Mouse (Mus musculus) adrenal gland, postnatal 36 days (tissue): ENCODE results near the gene Gm20538. TPM values are rescaled to one million over a fixed set of nuclear protein-coding genes. Genes with fewer than 3 reads are reported as not detected.
A peak's percentile ranks its signal among the peaks of the same experiment; 100 is the strongest.

Experiments
- DNase-seq, 2 experiments: peaks; one replicate each; pipeline ENCODE4 v3.0.0; 2021; ENCODE audit warnings: mixed read lengths in 1 of 2
- long read RNA-seq, 2 experiments: library from polyadenylated mRNA; stranded (forward); transcript quantifications; one replicate each; pipeline ENCODE4 v2.0.0; 2021; ENCODE audit warnings: borderline sequencing depth in 2 of 2
- total RNA-seq, 2 experiments: library from RNA; stranded (reverse); gene quantifications; 2 replicates each; pipeline ENCODE4 v1.2.3; 2021

The Gm20538 gene
- total RNA-seq = not detected
- long read RNA-seq, experiment 1 = 0 reads
- long read RNA-seq, experiment 2 = 0 reads

GRCm38 (mm10) chr19:44552731-44553130 is at the start of gene Gm20538:
Gm20538 (minus strand) TSS chr19:44552831.
- no peak for DNase-seq

- no peak for DNase-seq
Observed at GRCm38 (mm10) chr19:44594180-44594579, 41.5 kb upstream of the Gm20538 start.

- DNase-seq = no peak
Observed at GRCm38 (mm10) chr19:44591638-44592037, 39.0 kb upstream of the Gm20538 start.

- no peak for DNase-seq
Observed at GRCm38 (mm10) chr19:44590992-44591391, 38.4 kb upstream of the Gm20538 start.

GRCm38 (mm10) chr19:44589591-44590223 is 37.1 kb upstream of the Gm20538 start:
- no peak for DNase-seq

- DNase-seq = no peak
Observed at GRCm38 (mm10) chr19:44588036-44588435, 35.4 kb upstream of the Gm20538 start.

- DNase-seq = peak; percentile 93 to 95
Observed at GRCm38 (mm10) chr19:44582638-44583309, 30.1 kb upstream of the Gm20538 start.

GRCm38 (mm10) chr19:44582103-44582502 is 29.5 kb upstream of the Gm20538 start:
- DNase-seq = no peak

GRCm38 (mm10) chr19:44578038-44578437 is 25.4 kb upstream of the Gm20538 start:
- DNase-seq = no peak

GRCm38 (mm10) chr19:44576275-44576674 is 23.6 kb upstream of the Gm20538 start:
- no peak for DNase-seq

GRCm38 (mm10) chr19:44567763-44568162 is 15.1 kb upstream of the Gm20538 start:
- no peak for DNase-seq

GRCm38 (mm10) chr19:44564006-44564405 is 11.4 kb upstream of the Gm20538 start:
- DNase-seq = no peak

GRCm38 (mm10) chr19:44562652-44563206 is 10.1 kb upstream of the Gm20538 start, which contains the start of gene Hif1an:
Hif1an (plus strand) TSS chr19:44562850.
- peak; percentile 94 for DNase-seq

GRCm38 (mm10) chr19:44554861-44555590 is 2.4 kb upstream of the Gm20538 start, which contains the start of gene Ndufb8:
Ndufb8 (minus strand) TSS chr19:44555440.
- DNase-seq = peak; percentile 97 to 99

- no peak for DNase-seq
Observed at GRCm38 (mm10) chr19:44554490-44554860, 1.8 kb upstream of the Gm20538 start.

- DNase-seq = no peak
Observed at GRCm38 (mm10) chr19:44553286-44553685, 655 bp upstream of the Gm20538 start.

GRCm38 (mm10) chr19:44545321-44546041 is 7.2 kb downstream of the Gm20538 start, which contains the start of gene Sec31b:
Sec31b (minus strand) TSS chr19:44545864.
- peak; percentile 76 to 82 for DNase-seq

GRCm38 (mm10) chr19:44544775-44545174 is 7.9 kb downstream of the Gm20538 start:
- DNase-seq = peak; percentile 79 to 85

- no peak for DNase-seq
Observed at GRCm38 (mm10) chr19:44544372-44544771, 8.3 kb downstream of the Gm20538 start.

GRCm38 (mm10) chr19:44542694-44543178 is 9.9 kb downstream of the Gm20538 start:
- no peak for DNase-seq

GRCm38 (mm10) chr19:44537416-44537815 is 15.2 kb downstream of the Gm20538 start:
- no peak for DNase-seq

GRCm38 (mm10) chr19:44535376-44535775 is 17.3 kb downstream of the Gm20538 start:
- DNase-seq = no peak
